Mouse (Mus musculus): ENCODE results near the gene Insc.

Insc gene

GRCm38 (mm10) chr7:114765273-114765672 is 21.8 kb downstream of the Insc start:
- DNase-seq, result no peak

GRCm38 (mm10) chr7:114766523-114766922 is 23.0 kb downstream of the Insc start:
- no peak for DNase-seq

- DNase-seq, result no peak
These were observed 25.0 kb downstream of the Insc start for GRCm38 (mm10) chr7:114768516-114768915.

GRCm38 (mm10) chr7:114769041-114769440 is 25.5 kb downstream of the Insc start:
- no peak for DNase-seq

GRCm38 (mm10) chr7:114770586-114770985 is 27.1 kb downstream of the Insc start:
- DNase-seq, result no peak

- no peak for DNase-seq
These were observed 28.3 kb downstream of the Insc start for GRCm38 (mm10) chr7:114771801-114772200.

- DNase-seq, result no peak
These were observed 30.3 kb downstream of the Insc start for GRCm38 (mm10) chr7:114773781-114774180.

GRCm38 (mm10) chr7:114775856-114776255 is 32.4 kb downstream of the Insc start:
- DNase-seq, result peak in 1 of 2 experiments; percentile 20

GRCm38 (mm10) chr7:114778156-114778770 is 34.8 kb downstream of the Insc start:
- no peak for DNase-seq

GRCm38 (mm10) chr7:114779056-114779660 is 35.7 kb downstream of the Insc start:
- DNase-seq, result no peak

- peak in 1 of 2 experiments; percentile 5 for DNase-seq
These were observed 39.8 kb downstream of the Insc start for GRCm38 (mm10) chr7:114783291-114783690.

GRCm38 (mm10) chr7:114791087-114791486 is 47.6 kb downstream of the Insc start:
- DNase-seq, result peak; percentile 14 to 60

GRCm38 (mm10) chr7:114792026-114792425 is 48.5 kb downstream of the Insc start:
- peak; percentile 32 to 75 for DNase-seq

- no peak for DNase-seq
These were observed 50.9 kb downstream of the Insc start for GRCm38 (mm10) chr7:114794400-114794799.

GRCm38 (mm10) chr7:114802576-114802975 is 59.1 kb downstream of the Insc start:
- DNase-seq, result no peak

GRCm38 (mm10) chr7:114805311-114805710 is 61.8 kb downstream of the Insc start:
- DNase-seq, result no peak

GRCm38 (mm10) chr7:114807343-114807742 is 63.8 kb downstream of the Insc start:
- DNase-seq, result no peak

GRCm38 (mm10) chr7:114808341-114808740 is 64.8 kb downstream of the Insc start:
- DNase-seq, result peak in 1 of 2 experiments; percentile 50

- peak; percentile 84 to 88 for DNase-seq
These were observed 73.9 kb downstream of the Insc start for GRCm38 (mm10) chr7:114817291-114817806.

GRCm38 (mm10) chr7:114817879-114818278 is 74.4 kb downstream of the Insc start:
- no peak for DNase-seq

- no peak for DNase-seq
These were observed 74.9 kb downstream of the Insc start for GRCm38 (mm10) chr7:114818351-114818750.

GRCm38 (mm10) chr7:114818836-114819235 is 75.3 kb downstream of the Insc start:
- peak in 1 of 2 experiments; percentile 17 for DNase-seq

- peak; percentile 54 to 76 for DNase-seq
These were observed 79.2 kb downstream of the Insc start for GRCm38 (mm10) chr7:114822736-114823135.

- DNase-seq, result no peak
These were observed 83.9 kb downstream of the Insc start for GRCm38 (mm10) chr7:114827360-114827759.
